21 mouse cellular contexts compared by ENCODE assay signal in the genomic region with DNA sequence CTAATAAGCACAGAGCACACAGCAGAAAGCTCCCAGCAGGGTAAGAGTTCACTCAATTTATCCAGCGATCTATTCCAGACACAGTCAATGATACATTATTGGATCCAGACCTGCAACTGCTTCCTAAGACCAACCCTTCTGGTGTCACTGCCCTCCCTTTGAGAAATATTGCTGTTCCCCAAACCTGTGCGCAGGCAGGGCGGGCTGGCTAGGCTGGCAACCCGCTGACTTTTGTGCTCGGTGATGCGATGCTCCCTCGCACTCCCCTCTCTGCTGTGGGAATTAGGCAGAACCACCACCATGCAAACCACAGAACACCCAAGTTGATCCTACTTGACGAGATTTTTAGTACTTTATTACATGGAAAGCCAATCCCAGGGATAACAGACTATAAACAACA.
DNase-seq lines count a peak whose midpoint lies in the region; ATAC-seq lines count a peak whose summit lies in the region.
"Had no signal": no experiment of that assay in that cellular context is flagged by ENCODE, and none has a peak within 500 bp of the region (broad histone marks: within the 10 kb centered on the region; RNA-seq: fewer than 3 reads in every experiment).

No protein-coding gene starts in this region.

- 0 out of 2 replicates have a peak, but pooled peaks have one; percentile 48 for ATAC-seq in hindbrain, embryonic 16.5 days
- ATAC-seq in hindbrain, embryonic 11.5 days (ENCODE audit: low FRiP score): no peak
- ATAC-seq in midbrain, embryonic 11.5 days (ENCODE audit: low FRiP score): no peak
- no peak for ATAC-seq in midbrain, embryonic 13.5 days
- ATAC-seq: forebrain, embryonic 16.5 days; hindbrain, postnatal 0 days had no signal

- H3K4me2 ChIP-seq in hindbrain, embryonic 16.5 days (ENCODE audit: low read length): no peak overlapping the region
- no peak overlapping the region for H3K4me2 ChIP-seq in hindbrain, embryonic 11.5 days (replicated peaks; ENCODE audit: low read depth, low read length)
- H3K4me2 ChIP-seq in midbrain, embryonic 11.5 days: no peak overlapping the region
- no peak overlapping the region for H3K4me2 ChIP-seq in midbrain, embryonic 13.5 days (replicated peaks)
- H3K4me2 ChIP-seq: embryonic facial prominence, embryonic 13.5 days; heart, embryonic 13.5 days; lung, embryonic 15.5 days had no signal

- no peaks in the 10 kb centered on the region for H3K27me3 ChIP-seq in hindbrain, embryonic 16.5 days (replicated peaks; ENCODE audit: control insufficient read depth, insufficient read depth, low read length)
- H3K27me3 ChIP-seq in hindbrain, embryonic 11.5 days (ENCODE audit: control insufficient read depth, insufficient read depth, low read length): no peaks in the 10 kb centered on the region
- H3K27me3 ChIP-seq in midbrain, embryonic 11.5 days (ENCODE audit: control insufficient read depth, insufficient read depth, low read length): no peaks in the 10 kb centered on the region
- no peaks in the 10 kb centered on the region for H3K27me3 ChIP-seq in midbrain, embryonic 13.5 days
- H3K27me3 ChIP-seq in limb, embryonic 10.5 days (ENCODE audit: low read depth, poor library complexity, severe bottlenecking): peaks cover 89% of the 10 kb centered on the region
- H3K27me3 ChIP-seq: CH12.LX; heart, embryonic 13.5 days had no signal

- no peak overlapping the region for H3K4me3 ChIP-seq in hindbrain, embryonic 16.5 days (ENCODE audit: low read length)
- no peak overlapping the region for H3K4me3 ChIP-seq in hindbrain, embryonic 11.5 days (ENCODE audit: low read depth, low read length)
- H3K4me3 ChIP-seq in midbrain, embryonic 11.5 days (ENCODE audit: low read depth, low read length): no peak overlapping the region
- no peak overlapping the region for H3K4me3 ChIP-seq in midbrain, embryonic 13.5 days (replicated peaks)
- H3K4me3 ChIP-seq in limb, embryonic 10.5 days: no peak overlapping the region
- H3K4me3 ChIP-seq: embryonic facial prominence, embryonic 13.5 days; heart, embryonic 13.5 days; lung, embryonic 15.5 days had no signal

- no peaks in the 10 kb centered on the region for H3K4me1 ChIP-seq in hindbrain, embryonic 16.5 days (ENCODE audit: control insufficient read depth, insufficient read depth, low read depth, low read length)
- H3K4me1 ChIP-seq in hindbrain, embryonic 11.5 days (replicated peaks; ENCODE audit: control insufficient read depth, insufficient read depth, low read length): no peaks in the 10 kb centered on the region
- H3K4me1 ChIP-seq in midbrain, embryonic 11.5 days (ENCODE audit: control insufficient read depth, insufficient read depth, low read length): no peaks in the 10 kb centered on the region
- H3K4me1 ChIP-seq in midbrain, embryonic 13.5 days (replicated peaks): no peaks in the 10 kb centered on the region
- H3K4me1 ChIP-seq in limb, embryonic 10.5 days: peaks cover 38% of the 10 kb centered on the region
- H3K4me1 ChIP-seq: heart, embryonic 13.5 days; lung, embryonic 15.5 days had no signal

- no peak overlapping the region for H3K9ac ChIP-seq in hindbrain, embryonic 16.5 days (ENCODE audit: low read depth, low read length)
- H3K9ac ChIP-seq in hindbrain, embryonic 11.5 days (ENCODE audit: low read depth, low read length): no peak overlapping the region
- H3K9ac ChIP-seq in midbrain, embryonic 11.5 days (ENCODE audit: low read length): no peak overlapping the region
- H3K9ac ChIP-seq in midbrain, embryonic 13.5 days (replicated peaks): no peak overlapping the region
- H3K9ac ChIP-seq: embryonic facial prominence, embryonic 13.5 days; heart, embryonic 13.5 days; liver, embryonic 14.5 days; lung, embryonic 15.5 days had no signal

- no peaks in the 10 kb centered on the region for H3K9me3 ChIP-seq in hindbrain, embryonic 16.5 days (ENCODE audit: control insufficient read depth, low read length)
- no peaks in the 10 kb centered on the region for H3K9me3 ChIP-seq in hindbrain, embryonic 11.5 days (ENCODE audit: control insufficient read depth, low read length)
- H3K9me3 ChIP-seq in midbrain, embryonic 11.5 days (ENCODE audit: control insufficient read depth, low read length): no peaks in the 10 kb centered on the region
- no peaks in the 10 kb centered on the region for H3K9me3 ChIP-seq in midbrain, embryonic 13.5 days
- H3K9me3 ChIP-seq in limb, embryonic 10.5 days (replicated peaks): no peaks in the 10 kb centered on the region
- H3K9me3 ChIP-seq: embryonic facial prominence, embryonic 13.5 days; heart, embryonic 13.5 days; lung, embryonic 15.5 days had no signal

- H3K27ac ChIP-seq in hindbrain, embryonic 16.5 days (ENCODE audit: low read depth, low read length): no peak overlapping the region
- H3K27ac ChIP-seq in hindbrain, embryonic 11.5 days (ENCODE audit: low read depth, low read length): no peak overlapping the region
- no peak overlapping the region for H3K27ac ChIP-seq in midbrain, embryonic 11.5 days (ENCODE audit: low read depth, low read length)
- H3K27ac ChIP-seq in midbrain, embryonic 13.5 days: no peak overlapping the region
- no peak overlapping the region for H3K27ac ChIP-seq in limb, embryonic 10.5 days
- H3K27ac ChIP-seq: embryonic facial prominence, embryonic 13.5 days; heart, embryonic 13.5 days; hindbrain, postnatal 0 days; liver, embryonic 14.5 days; lung, embryonic 15.5 days; stomach, postnatal 0 days had no signal

- DNase-seq in hindbrain, embryonic 11.5 days (ENCODE audit: low spot score): no peak
- DNase-seq in midbrain, embryonic 11.5 days (ENCODE audit: low spot score, missing footprints): peak; percentile 79
- peak; percentile 75 for DNase-seq in limb, embryonic 10.5 days (ENCODE audit: low spot score)
- DNase-seq in yolk sac, embryonic 10.5 days (ENCODE audit: low spot score): peak; percentile 30
- no peak for DNase-seq in retina, postnatal 1 day
- no peak for DNase-seq in gastrocnemius, postnatal 36 days
- DNase-seq: adrenal gland, postnatal 36 days; cerebellum, adult 11-12 months; heart, adult 11 months; kidney, adult 18-20 months; right cerebral cortex, adult 18-20 months had no signal

- 64% methylated on average over 8 of the region's 8 CpGs for WGBS in hindbrain, embryonic 16.5 days
- whole genome bisulfite sequencing in hindbrain, embryonic 11.5 days: 63% methylated on average over 8 of the region's 8 CpGs
- WGBS in midbrain, embryonic 11.5 days: 57% methylated on average over 8 of the region's 8 CpGs
- 56% methylated on average over 8 of the region's 8 CpGs for WGBS in midbrain, embryonic 13.5 days
- WGBS in limb, embryonic 10.5 days: 15% methylated on average over 8 of the region's 8 CpGs

- H3K36me3 ChIP-seq in hindbrain, embryonic 16.5 days (ENCODE audit: control insufficient read depth, insufficient read depth, low read length): no peaks in the 10 kb centered on the region
- H3K36me3 ChIP-seq in hindbrain, embryonic 11.5 days (ENCODE audit: control insufficient read depth, insufficient read depth, low read length): no peaks in the 10 kb centered on the region
- H3K36me3 ChIP-seq in midbrain, embryonic 11.5 days (ENCODE audit: control insufficient read depth, insufficient read depth, low read length): no peaks in the 10 kb centered on the region
- no peaks in the 10 kb centered on the region for H3K36me3 ChIP-seq in midbrain, embryonic 13.5 days
- no peaks in the 10 kb centered on the region for H3K36me3 ChIP-seq in limb, embryonic 10.5 days
- H3K36me3 ChIP-seq: embryonic facial prominence, embryonic 13.5 days; heart, embryonic 13.5 days; lung, embryonic 15.5 days had no signal

- intact Hi-C loops in gastrocnemius, postnatal 36 days (cut with DNase I): no loop called here

Comparison
In these comparisons a context has a peak if more than half of its experiments do, and no peak if none do; other contexts are left out.
1. DNase-seq: peak in midbrain, embryonic 11.5 days (single experiment), limb, embryonic 10.5 days (single experiment) and yolk sac, embryonic 10.5 days (single experiment); none in hindbrain, embryonic 11.5 days (single experiment), retina, postnatal 1 day (single experiment) and gastrocnemius, postnatal 36 days (0 of 2).